Mouse (Mus musculus) spleen, adult 2 months (tissue): ENCODE results near the gene Papln.

Experiments used
- CTCF ChIP-seq: fragments of 200-500 bp; IDR thresholded peaks from 2 replicates; pipeline ENCODE4 v1.5.1; 2011; ENCODE audit warnings: mild to moderate bottlenecking, inconsistent platforms; ENCODE audit not compliant: insufficient read depth, insufficient read length, insufficient replicate concordance; ENCODE audit errors: extremely low read depth
- POLR2A ChIP-seq: fragments of 200-500 bp; IDR thresholded peaks from 2 replicates; pipeline ENCODE4 v1.6.1; 2011; ENCODE audit warnings: low read depth, low read length, inconsistent platforms

- TF ChIP-seq CTCF, result no peak
- no peak for TF ChIP-seq POLR2A
Observed at GRCm38 (mm10) chr12:83798313-83798712, 34.9 kb downstream of the Papln start.
